Comparison of ENCODE assay signal across 29 mouse cellular contexts in the genomic region with DNA sequence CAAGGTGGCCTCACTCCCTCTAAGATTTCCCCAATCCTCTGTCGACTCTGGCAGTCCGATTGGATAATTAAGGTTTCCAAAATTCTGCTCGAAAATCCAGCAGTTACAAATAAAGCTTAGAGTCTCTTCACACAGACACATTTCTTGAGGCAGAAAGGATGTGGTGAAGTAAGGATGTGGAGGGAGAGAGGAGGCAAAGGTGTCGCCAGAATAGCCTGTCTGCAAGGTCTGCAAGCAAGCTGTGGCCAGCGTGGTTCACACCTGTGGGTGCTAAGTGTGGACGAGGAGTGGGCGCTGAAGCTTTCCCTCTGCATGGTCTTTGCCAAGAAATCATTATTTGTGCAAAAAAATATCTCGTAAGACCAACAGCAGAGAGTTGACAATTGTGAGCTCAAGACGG. TPM values are rescaled to one million over a fixed set of nuclear protein-coding genes. Genes with fewer than 3 reads are reported as not detected.
DNase-seq lines count a peak whose midpoint lies in the region; TF ChIP-seq lines count a peak whose summit lies in the region.
"Had no signal": no experiment of that assay in that cellular context is flagged by ENCODE, and none has a peak within 500 bp of the region (broad histone marks: within the 10 kb centered on the region; RNA-seq: fewer than 3 reads in every experiment).

No protein-coding gene starts in this region.

- no peak for TF ChIP-seq POLR2A in heart, adult 2 months (IDR thresholded peaks at IDR 0.05; ENCODE audit: insufficient read depth, low read depth, low read length)

- no peak for DNase-seq in heart, adult 2 months
- no peak for DNase-seq in heart, postnatal 14 days
- peak; percentile 53 for DNase-seq in CD4-positive helper T cell, adult 2 months (ENCODE audit: low read depth, low spot score)
- DNase-seq in natural killer cell, adult 2 months (ENCODE audit: low spot score in 2 of 2), result peak; percentile 36 to 61
- DNase-seq in cerebellum, postnatal 4 days (ENCODE audit: low spot score in 2 of 2), result no peak
- no peak for DNase-seq in testis, postnatal 14 days (ENCODE audit: low spot score)
- DNase-seq: adrenal gland, adult 2 months; cerebellum, adult 8-10 months; embryo, embryonic 11 days; heart, postnatal 10 days had no signal

- H3K4me3 ChIP-seq in heart, adult 2 months, result no peak overlapping the region
- no peak overlapping the region for H3K4me3 ChIP-seq in brown adipose tissue, adult 24 weeks (ENCODE audit: insufficient read depth, low read depth, low read length)
- H3K4me3 ChIP-seq: embryonic facial prominence, embryonic 12.5 days; forebrain, embryonic 10.5 days; forebrain, embryonic 15.5 days; heart, embryonic 13.5 days; limb, embryonic 12.5 days; lung, embryonic 15.5 days; neural tube, embryonic 13.5 days; stomach, embryonic 15.5 days had no signal

- intact Hi-C loops in heart, adult 2 months (cut with DNase I), result loop anchor here (10.0 kb wide), 1 partner anchor 168 kb away; the partner anchor contains the start of gene Ect2
- intact Hi-C loops in heart, postnatal 14 days (cut with DNase I), result no loop called here

- no peak for TF ChIP-seq EP300 in heart, adult 2 months (IDR thresholded peaks at IDR 0.05; ENCODE audit: insufficient read depth, low read depth, low read length)

- peaks cover 20% of the 10 kb centered on the region for H3K36me3 ChIP-seq in heart, adult 2 months (ENCODE audit: control insufficient read depth, insufficient read depth, low read length)
- H3K36me3 ChIP-seq: embryonic facial prominence, embryonic 12.5 days; forebrain, embryonic 10.5 days; forebrain, embryonic 15.5 days; heart, embryonic 13.5 days; limb, embryonic 12.5 days; lung, embryonic 15.5 days; neural tube, embryonic 13.5 days; stomach, embryonic 15.5 days had no signal

- TF ChIP-seq CTCF in heart, adult 2 months (IDR thresholded peaks at IDR 0.05), result no peak

- peaks cover 9% of the 10 kb centered on the region for H3K4me1 ChIP-seq in heart, adult 2 months (ENCODE audit: control insufficient read depth, insufficient read depth, low read length)
- peaks cover 3% of the 10 kb centered on the region for H3K4me1 ChIP-seq in brown adipose tissue, adult 24 weeks (ENCODE audit: control insufficient read depth, insufficient read depth, insufficient read length, low read length)
- H3K4me1 ChIP-seq: embryonic facial prominence, embryonic 12.5 days; forebrain, embryonic 10.5 days; forebrain, embryonic 15.5 days; heart, embryonic 13.5 days; lung, embryonic 15.5 days; neural tube, embryonic 13.5 days; stomach, embryonic 15.5 days had no signal

- H3K27me3 ChIP-seq in heart, adult 2 months (ENCODE audit: control insufficient read depth, insufficient read depth, low read length), result no peaks in the 10 kb centered on the region
- H3K27me3 ChIP-seq: embryonic facial prominence, embryonic 12.5 days; forebrain, embryonic 15.5 days; heart, embryonic 13.5 days; limb, embryonic 12.5 days; lung, embryonic 15.5 days; neural tube, embryonic 13.5 days; stomach, embryonic 15.5 days had no signal

- 72% methylated on average over 9 of the region's 9 CpGs for WGBS in heart, adult 2 months

- H3K27ac ChIP-seq in heart, adult 2 months, result peak overlapping the region; percentile 93
- peak overlapping the region; percentile 79; the same call in 1 of the 2 replicates for H3K27ac ChIP-seq in brown adipose tissue, adult 24 weeks (replicated peaks; ENCODE audit: low read depth, low read length)
- H3K27ac ChIP-seq: embryonic facial prominence, embryonic 12.5 days; forebrain, embryonic 10.5 days; forebrain, embryonic 15.5 days; heart, embryonic 13.5 days; limb, embryonic 12.5 days; neural tube, embryonic 13.5 days; stomach, embryonic 15.5 days had no signal

- no peak overlapping the region for H3K9ac ChIP-seq in heart, adult 2 months (ENCODE audit: low read depth, low read length)
- H3K9ac ChIP-seq: embryonic facial prominence, embryonic 12.5 days; forebrain, embryonic 15.5 days; heart, embryonic 13.5 days; limb, embryonic 12.5 days; lung, embryonic 15.5 days; neural tube, embryonic 13.5 days; stomach, embryonic 15.5 days had no signal

- no peaks in the 10 kb centered on the region for H3K79me2 ChIP-seq in heart, adult 2 months (replicated peaks; ENCODE audit: control insufficient read depth, insufficient read depth, low read length)

RNA-seq across cellular contexts. Expression of gene Tnfsf10, which starts 5.8 kb away (rescaled TPM):
- 10 to 100 TPM in 1 of 2 experiments, 1 to 10 TPM in 1; 6.3 to 10.4 TPM for total RNA-seq in heart, adult 2 months (2021)
- polyA plus RNA-seq in heart, adult 2 months (2012; rRNA removed), result 4.2 and 8.5 TPM in 2 replicates
- 10 to 100 TPM; 10.9 to 12.3 TPM for total RNA-seq in heart, postnatal 14 days (2021)
- polyA plus RNA-seq in brown adipose tissue, adult 24 weeks (2012; ENCODE audit: insufficient read depth, insufficient read length, missing spikeins), result 4.5 and 6.3 TPM in 2 replicates
- polyA plus RNA-seq: forebrain, embryonic 10.5 days; hindbrain, embryonic 11.5 days; midbrain, embryonic 11.5 days; neural tube, embryonic 13.5 days had no signal

RNA-seq across cellular contexts. Expression of gene Ghsr, which starts 48.6 kb away (rescaled TPM):
- total RNA-seq in heart, adult 2 months (2021), result not detected
- not detected in 2 replicates for polyA plus RNA-seq in heart, adult 2 months (2012; rRNA removed)
- not detected for total RNA-seq in heart, postnatal 14 days (2021)
- not detected in 2 replicates for polyA plus RNA-seq in brown adipose tissue, adult 24 weeks (2012; ENCODE audit: insufficient read depth, insufficient read length, missing spikeins)
- total RNA-seq: adrenal gland, adult 2 months; adrenal gland, postnatal 4 days; gastrocnemius, adult 18-20 months; gastrocnemius, postnatal 4 days; heart, adult 8-10 months; heart, postnatal 10 days; liver, adult 2 months; megakaryocyte progenitor cell, adult 5-6 weeks had no signal
- polyA plus RNA-seq: adrenal gland, adult 2 months; embryonic facial prominence, embryonic 12.5 days; forebrain, embryonic 10.5 days; forebrain, embryonic 15.5 days; heart, embryonic 13.5 days; intestine, postnatal 0 days; limb, embryonic 12.5 days; liver, adult 2 months; liver, embryonic 16.5 days; lung, embryonic 15.5 days had no signal

Comparison
In these comparisons a context has a peak if more than half of its experiments do, and no peak if none do; other contexts are left out.
1. DNase-seq: peak in CD4-positive helper T cell, adult 2 months (single experiment) and natural killer cell, adult 2 months (2 of 2); none in heart, adult 2 months (0 of 2), heart, postnatal 14 days (0 of 2), cerebellum, postnatal 4 days (0 of 2) and testis, postnatal 14 days (single experiment).